Mouse (Mus musculus) kidney, embryonic 14.5 days (tissue): ENCODE data around the gene Fpr-rs7. TPM values are rescaled to one million over a fixed set of nuclear protein-coding genes. Genes with fewer than 3 reads are reported as not detected.

Source experiments
- ATAC-seq: fragments of 200-750 bp; cut with Nextera tagmentation; 2 replicates; pipeline ENCODE4 v1.8.0; 2017; ENCODE audit warnings: moderate number of reproducible peaks, mild to moderate bottlenecking, moderate TSS enrichment, moderate library complexity; ENCODE audit not compliant: low FRiP score, low TSS enrichment
- H3K27ac ChIP-seq: fragments of 300-500 bp; sonication (generic); 2 replicates; pipeline ENCODE4 v1.5.1; 2014; ENCODE audit warnings: low read depth, mild to moderate bottlenecking, low read length, moderate library complexity, mixed read lengths
- H3K27me3 ChIP-seq: fragments of 300-500 bp; sonication (generic); 2 replicates; pipeline ENCODE4 v1.6.1; 2014; ENCODE audit warnings: mild to moderate bottlenecking, low read length; ENCODE audit not compliant: control insufficient read depth, insufficient read depth
- H3K36me3 ChIP-seq: fragments of 300-500 bp; sonication (generic); 2 replicates; pipeline ENCODE4 v1.6.1; 2014; ENCODE audit warnings: low read length, mixed read lengths; ENCODE audit not compliant: control insufficient read depth, insufficient read depth
- H3K4me1 ChIP-seq: fragments of 300-500 bp; sonication (generic); 2 replicates; pipeline ENCODE4 v1.6.1; 2014; ENCODE audit warnings: low read length, mixed read lengths; ENCODE audit not compliant: control insufficient read depth, insufficient read depth
- H3K4me2 ChIP-seq: fragments of 300-500 bp; sonication (generic); replicated peaks from 2 replicates; pipeline ENCODE4 v1.6.1; 2014; ENCODE audit warnings: low read depth, mild to moderate bottlenecking, low read length
- H3K4me3 ChIP-seq: fragments of 300-500 bp; sonication (generic); 2 replicates; pipeline ENCODE4 v1.5.1; 2014; ENCODE audit warnings: mild to moderate bottlenecking, low read length
- H3K9ac ChIP-seq: fragments of 300-500 bp; sonication (generic); 2 replicates; pipeline ENCODE4 v1.6.1; 2014; ENCODE audit warnings: low read depth, mild to moderate bottlenecking, low read length, moderate library complexity
- H3K9me3 ChIP-seq: fragments of 300-500 bp; sonication (generic); 2 replicates; pipeline ENCODE4 v1.6.1; 2016; ENCODE audit warnings: low read length; ENCODE audit not compliant: control insufficient read depth
- WGBS: fragments of 180-500 bp; shearing (Covaris S2); extraction: QIAGEN DNeasy Blood & Tissue Kit; methylation state at CpG from one replicate; pipeline ENCODE4 v1.1.7; 2014; 5-methylcytosine and 5-hydroxymethylcytosine counted together
- polyA plus RNA-seq: library from polyadenylated mRNA; unstranded; fragments of >200 nt; fragmentation: Nextera tagmentation; extraction: Ambion mirVana; gene quantifications from 2 replicates; pipeline ENCODE4 v1.2.1, GENCODE M21; 2014

Fpr-rs7 gene
- polyA plus RNA-seq: not detected in 2 replicates

DNA sequence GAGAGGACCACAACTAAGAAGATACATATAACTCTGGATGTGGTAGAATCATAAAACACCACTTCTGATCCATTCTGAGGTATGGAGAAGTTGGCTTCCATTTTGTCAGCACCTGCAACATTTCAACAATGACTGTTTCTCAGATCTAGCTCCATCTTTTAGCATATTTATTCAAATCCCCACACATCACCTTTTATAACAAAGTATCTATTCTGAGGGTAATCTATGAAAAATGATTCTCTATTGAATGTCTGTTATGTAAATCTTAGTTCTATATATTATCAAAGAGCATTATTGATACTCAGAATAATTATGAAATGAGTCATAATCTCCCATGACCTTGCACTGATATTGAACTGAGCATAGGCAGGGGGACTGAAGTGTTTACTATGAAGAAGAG is at the start of gene Fpr-rs7:
Gene Fpr-rs7 (minus strand): TSS at position 101 of the 400 bp plus-strand sequence.
- no peak within 1 kb of the TSS for H3K27ac ChIP-seq
- no peaks in the 10 kb centered on the region for H3K4me1 ChIP-seq
- H3K36me3 ChIP-seq: no peaks in the 10 kb centered on the region
- no peak for ATAC-seq
- no peak within 1 kb of the TSS for H3K4me2 ChIP-seq
- no peak within 1 kb of the TSS for H3K4me3 ChIP-seq
- no peaks in the 10 kb centered on the region for H3K27me3 ChIP-seq
- H3K9ac ChIP-seq: no peak within 1 kb of the TSS
- H3K9me3 ChIP-seq: peaks cover 11% of the 10 kb centered on the region; the same call in 1 of the 2 replicates

- no peaks in the 10 kb centered on the region for H3K36me3 ChIP-seq
- H3K9ac ChIP-seq: no peak overlapping the region
- H3K9me3 ChIP-seq: no peaks in the 10 kb centered on the region; the same call in 1 of the 2 replicates
- H3K27me3 ChIP-seq: no peaks in the 10 kb centered on the region
- no peak overlapping the region for H3K4me2 ChIP-seq
- 82% methylated on average over 6 of the region's 6 CpGs for WGBS
- H3K4me1 ChIP-seq: no peaks in the 10 kb centered on the region
- H3K27ac ChIP-seq: no peak overlapping the region
- ATAC-seq: no peak
- H3K4me3 ChIP-seq: no peak overlapping the region
Observed at GRCm38 (mm10) chr17:20074090-20074489, 39.9 kb downstream of the Fpr-rs7 start.

- H3K36me3 ChIP-seq: no peaks in the 10 kb centered on the region
- WGBS: 90% methylated on average over 4 of the region's 4 CpGs
- H3K4me3 ChIP-seq: no peak overlapping the region
- no peak overlapping the region for H3K27ac ChIP-seq
- no peaks in the 10 kb centered on the region for H3K4me1 ChIP-seq
- H3K9ac ChIP-seq: no peak overlapping the region
- no peak for ATAC-seq
- no peaks in the 10 kb centered on the region for H3K9me3 ChIP-seq
- H3K4me2 ChIP-seq: no peak overlapping the region
- no peaks in the 10 kb centered on the region for H3K27me3 ChIP-seq
Observed at GRCm38 (mm10) chr17:20071656-20072396, 42.2 kb downstream of the Fpr-rs7 start.

Other genes with a start within 250 kb of the Fpr-rs7 start
- not detected in 2 replicates for gene Vmn2r104, start 65.9 kb downstream of the Fpr-rs7 start, polyA plus RNA-seq
- not detected in 2 replicates for gene Fpr-rs6, start 68.9 kb upstream of the Fpr-rs7 start, polyA plus RNA-seq
- gene Vmn2r105, start 120.8 kb upstream of the Fpr-rs7 start, polyA plus RNA-seq: not detected in 2 replicates
- gene Vmn2r106, start 171.3 kb upstream of the Fpr-rs7 start, polyA plus RNA-seq: not detected in 2 replicates
- not detected in 2 replicates for gene Vmn2r107, start 231.0 kb upstream of the Fpr-rs7 start, polyA plus RNA-seq